Mouse (Mus musculus): ENCODE measurements around the gene Il10ra. TPM values are rescaled to one million over a fixed set of nuclear protein-coding genes. Genes with fewer than 3 reads are reported as not detected.

The Il10ra gene
- polyA plus RNA-seq, 1 experiment from 2014 or later = 0.68 TPM

DNA sequence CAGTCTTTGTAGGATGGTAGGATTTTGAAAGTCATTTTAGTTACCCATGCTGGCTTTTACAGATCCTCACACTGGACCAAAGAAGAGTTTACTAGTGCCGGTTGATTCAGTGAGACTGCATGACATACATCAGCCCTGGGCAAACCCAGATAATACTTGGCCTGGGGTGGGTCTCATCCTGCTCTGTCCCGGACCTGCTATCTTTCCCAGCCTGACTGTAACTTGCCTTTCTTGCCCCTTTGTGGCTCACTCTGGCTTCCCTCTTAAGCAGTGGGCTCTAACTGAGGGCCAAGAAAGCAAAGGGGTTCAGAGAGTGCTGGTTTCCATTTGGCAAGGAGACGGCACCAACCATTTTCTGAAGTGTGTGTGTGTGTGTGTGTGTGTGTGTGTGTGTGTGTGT is 49.3 kb downstream of the Il10ra start:
- H3K27ac ChIP-seq = no peak overlapping the region
- WGBS = 88% methylated on average over 3 of the region's 3 CpGs
- ATAC-seq (replicated peaks) = no peak

DNA sequence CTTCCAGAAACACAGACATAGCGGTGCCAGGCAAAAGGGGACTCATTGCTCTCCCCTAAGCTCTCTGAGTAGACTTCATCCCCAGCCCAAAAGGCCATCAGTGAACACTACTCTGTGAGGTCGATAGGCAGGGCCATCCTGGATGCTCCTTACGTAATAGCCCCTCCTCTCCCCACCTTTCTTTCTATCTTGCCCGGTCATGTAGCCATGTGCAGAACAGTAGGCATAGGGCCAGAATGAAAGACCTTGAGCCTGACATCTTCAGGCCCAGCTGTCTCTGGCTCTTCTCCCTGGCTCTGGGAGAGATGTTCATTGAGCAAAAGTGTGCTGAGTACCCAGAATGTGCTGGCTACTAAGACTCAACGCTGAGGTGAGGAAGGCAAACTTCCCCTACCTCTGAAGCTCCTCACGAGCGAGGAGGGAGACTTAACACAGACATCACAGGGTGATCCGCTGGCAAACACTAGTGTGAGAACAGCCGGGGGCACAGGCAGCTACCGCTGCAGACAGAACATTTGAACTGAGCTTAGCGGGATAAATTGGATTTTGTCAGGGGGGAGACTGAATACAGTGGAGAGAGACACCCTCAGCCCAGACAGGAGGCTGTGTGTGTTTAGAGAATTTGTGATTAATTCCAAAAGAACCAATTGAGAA is 53.3 kb downstream of the Il10ra start:
- Histone ChIP-seq H3K4me2 (no peak overlapping the region), H3K4me3 (no peak overlapping the region), H3K9me3 (no peaks in the 10 kb centered on the region), H3K4me1 (0 out of 2 replicates have a peak, but pooled peaks cover 4% of the 10 kb centered on the region), H3K9ac (no peak overlapping the region), H3K36me3 (replicated peaks) (no peaks in the 10 kb centered on the region), H3K27ac (no peak overlapping the region), H3K27me3 (replicated peaks) (no peaks in the 10 kb centered on the region)
- no peak for ATAC-seq (replicated peaks)
- WGBS = 59% methylated on average over 11 of the region's 11 CpGs

More for the DNA sequence above, 49.3 kb downstream of the Il10ra start:
- Histone ChIP-seq H3K27me3 (replicated peaks) (no peaks in the 10 kb centered on the region), H3K9ac (no peak overlapping the region), H3K36me3 (replicated peaks) (no peaks in the 10 kb centered on the region), H3K9me3 (no peaks in the 10 kb centered on the region), H3K4me2 (no peak overlapping the region), H3K4me3 (no peak overlapping the region), H3K4me1 (0 out of 2 replicates have a peak, but pooled peaks cover 4% of the 10 kb centered on the region)

DNA sequence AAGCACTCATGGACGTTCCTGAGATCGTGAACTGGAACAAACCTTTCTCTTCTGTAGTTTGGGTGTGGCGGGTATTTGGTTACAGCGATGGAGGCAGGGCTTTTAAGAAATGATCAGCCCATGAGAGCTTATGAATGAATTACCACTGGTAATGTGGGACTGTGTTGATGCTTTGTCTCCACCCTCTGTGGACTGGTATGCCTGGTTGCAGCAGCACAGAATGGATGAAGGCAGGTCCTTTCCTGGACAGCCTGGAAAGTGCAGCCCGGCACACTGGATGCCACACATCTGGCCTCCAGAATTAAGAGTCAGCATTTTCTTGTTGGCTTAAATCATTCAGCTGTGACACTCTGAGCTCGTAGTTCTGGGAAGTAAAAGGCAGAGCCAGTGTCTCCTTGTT is 56.9 kb downstream of the Il10ra start:
- no peaks in the 10 kb centered on the region for H3K9me3 ChIP-seq
- H3K4me1 ChIP-seq = 0 out of 2 replicates have a peak, but pooled peaks cover 4% of the 10 kb centered on the region
- ATAC-seq (replicated peaks) = no peak
- no peaks in the 10 kb centered on the region for H3K27me3 ChIP-seq (replicated peaks)
- no peak overlapping the region for H3K27ac ChIP-seq
- H3K4me2 ChIP-seq = no peak overlapping the region
- H3K9ac ChIP-seq = no peak overlapping the region
- H3K4me3 ChIP-seq = no peak overlapping the region
- 67% methylated on average over 6 of the region's 6 CpGs for WGBS
- H3K36me3 ChIP-seq (replicated peaks) = no peaks in the 10 kb centered on the region

DNA sequence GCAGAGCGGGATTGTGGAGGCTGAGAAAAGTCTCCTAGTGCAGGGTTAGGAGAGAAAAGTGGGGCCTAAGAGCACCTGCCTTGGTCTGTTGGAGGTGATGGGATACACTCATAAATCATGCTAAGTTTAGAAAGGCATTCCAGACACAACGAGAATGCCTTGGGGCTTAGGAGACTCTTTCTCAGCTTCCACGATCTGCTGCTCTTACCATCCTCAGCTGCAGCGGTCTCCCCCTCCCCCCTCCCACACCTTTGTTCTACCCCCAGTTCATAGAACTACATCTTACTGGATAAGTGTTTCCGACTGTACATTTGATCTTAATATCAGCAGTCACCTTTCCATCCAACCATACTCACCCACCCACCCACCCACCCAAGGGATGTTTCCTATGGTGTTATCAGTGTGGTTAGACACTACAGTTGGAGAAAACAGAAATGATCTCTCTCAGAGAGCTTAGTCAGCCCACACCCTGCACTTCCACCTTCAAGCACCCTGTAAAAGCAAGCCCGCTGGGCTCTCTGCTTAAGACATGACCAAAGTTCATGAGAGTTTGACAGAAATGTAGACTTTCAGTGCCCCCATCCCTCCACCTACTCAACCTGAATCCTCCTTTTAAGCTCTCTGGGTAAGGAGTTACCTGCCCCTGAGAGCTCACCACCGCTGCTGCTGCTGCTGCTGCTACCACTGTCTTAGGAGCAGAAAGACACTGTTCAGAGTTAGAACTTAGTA is 61.8 kb downstream of the Il10ra start:
- no peak overlapping the region for H3K9ac ChIP-seq
- H3K4me1 ChIP-seq = no peaks in the 10 kb centered on the region
- no peak for ATAC-seq (replicated peaks)
- H3K4me3 ChIP-seq = no peak overlapping the region
- no peak overlapping the region for H3K27ac ChIP-seq
- no peaks in the 10 kb centered on the region for H3K36me3 ChIP-seq (replicated peaks)
- 86% methylated on average over 7 of the region's 7 CpGs for WGBS
- no peaks in the 10 kb centered on the region for H3K27me3 ChIP-seq (replicated peaks)
- H3K9me3 ChIP-seq = no peaks in the 10 kb centered on the region
- no peak overlapping the region for H3K4me2 ChIP-seq

DNA sequence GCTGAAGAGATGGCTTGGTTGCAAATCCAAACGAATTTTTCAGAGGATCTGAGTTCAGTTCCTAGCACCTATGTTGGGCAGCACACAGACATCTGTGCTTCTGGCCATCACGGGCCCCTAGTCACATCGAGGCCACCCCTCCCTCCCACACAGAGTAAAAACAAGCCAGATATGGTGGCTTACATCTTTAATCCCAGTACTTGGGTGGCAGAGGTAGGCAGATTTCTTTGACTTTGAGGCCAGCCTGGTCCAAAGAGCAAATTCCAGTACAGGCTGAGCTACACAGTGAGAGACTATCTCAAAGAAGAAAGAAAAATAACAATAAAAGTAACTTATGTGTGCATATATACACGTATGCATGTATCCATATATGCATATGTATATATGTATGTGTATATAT is 62.8 kb downstream of the Il10ra start:
- WGBS = 76% methylated on average over 4 of the region's 4 CpGs
- no peak overlapping the region for H3K4me3 ChIP-seq
- no peaks in the 10 kb centered on the region for H3K36me3 ChIP-seq (replicated peaks)
- H3K4me1 ChIP-seq = no peaks in the 10 kb centered on the region
- no peak overlapping the region for H3K9ac ChIP-seq
- H3K4me2 ChIP-seq = no peak overlapping the region
- no peaks in the 10 kb centered on the region for H3K9me3 ChIP-seq
- H3K27me3 ChIP-seq (replicated peaks) = no peaks in the 10 kb centered on the region
- no peak overlapping the region for H3K27ac ChIP-seq
- ATAC-seq (replicated peaks) = no peak

DNA sequence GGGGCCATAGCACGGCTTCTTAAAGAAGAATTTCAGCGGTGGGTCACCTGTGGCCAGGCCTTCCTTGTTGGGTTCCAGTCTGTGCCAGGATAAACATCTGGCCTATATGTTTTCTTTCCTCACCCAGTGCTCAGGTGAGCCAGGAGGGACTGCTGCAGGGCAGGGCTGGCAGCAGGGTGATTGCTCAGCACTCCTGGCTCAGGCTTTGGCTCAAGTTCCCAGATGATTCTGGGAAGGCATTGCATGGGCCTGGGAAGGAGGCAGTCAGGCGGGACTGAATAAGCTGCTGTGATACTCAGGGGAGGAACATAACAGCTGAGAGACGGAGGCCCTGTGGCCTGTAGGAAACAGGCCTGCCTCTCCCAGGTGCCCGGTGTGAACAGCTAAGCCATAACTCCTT is 63.8 kb downstream of the Il10ra start:
- Histone ChIP-seq H3K27ac (no peak overlapping the region), H3K4me1 (no peaks in the 10 kb centered on the region), H3K4me3 (no peak overlapping the region), H3K27me3 (replicated peaks) (no peaks in the 10 kb centered on the region), H3K9me3 (no peaks in the 10 kb centered on the region), H3K9ac (no peak overlapping the region), H3K4me2 (no peak overlapping the region), H3K36me3 (replicated peaks) (no peaks in the 10 kb centered on the region)
- 81% methylated on average over 5 of the region's 5 CpGs for WGBS
- ATAC-seq (replicated peaks) = no peak

Small RNAs within 50 kb of the gene (microRNA-seq; reads per million reads assigned to microRNA genes)
- not detected for gene Mir7086

Other genes with a start within 250 kb of the Il10ra start
- gene Mpzl2, start 229.3 kb downstream of the Il10ra start, polyA plus RNA-seq (2015; fragmentation: Nextera tagmentation; extraction: Ambion mirVana) = 2.5 and 2.8 TPM in 2 replicates
- gene Mpzl3, start 214.0 kb downstream of the Il10ra start, polyA plus RNA-seq (2015; fragmentation: Nextera tagmentation; extraction: Ambion mirVana) = 1.2 TPM in 2 replicates
- 0.24 and 0.26 TPM in 2 replicates for gene Jaml, start 190.0 kb downstream of the Il10ra start, polyA plus RNA-seq (2015; fragmentation: Nextera tagmentation; extraction: Ambion mirVana)
- gene Scn2b, start 151.4 kb downstream of the Il10ra start, polyA plus RNA-seq (2015; fragmentation: Nextera tagmentation; extraction: Ambion mirVana) = 10.0 and 11.2 TPM in 2 replicates
- gene Scn4b, start 130.8 kb downstream of the Il10ra start, polyA plus RNA-seq (2015; fragmentation: Nextera tagmentation; extraction: Ambion mirVana) = 0.30 and 0.42 TPM in 2 replicates
- gene BC049352, start 87.1 kb downstream of the Il10ra start, polyA plus RNA-seq (2015; fragmentation: Nextera tagmentation; extraction: Ambion mirVana) = not detected in 2 replicates
- gene Tmprss4, start 65.1 kb downstream of the Il10ra start, polyA plus RNA-seq (2015; fragmentation: Nextera tagmentation; extraction: Ambion mirVana) = not detected in 2 replicates
- not detected in 2 replicates for gene Tmprss13, start 50.0 kb upstream of the Il10ra start, polyA plus RNA-seq (2015; fragmentation: Nextera tagmentation; extraction: Ambion mirVana)
- gene Fxyd6, start 101.0 kb upstream of the Il10ra start, polyA plus RNA-seq (2015; fragmentation: Nextera tagmentation; extraction: Ambion mirVana) = 639 and 647 TPM in 2 replicates
- 10.4 and 11.4 TPM in 2 replicates for gene Fxyd2, start 130.5 kb upstream of the Il10ra start, polyA plus RNA-seq (2015; fragmentation: Nextera tagmentation; extraction: Ambion mirVana)
- 18.4 and 19.6 TPM in 2 replicates for gene Dscaml1, start 157.5 kb upstream of the Il10ra start, polyA plus RNA-seq (2015; fragmentation: Nextera tagmentation; extraction: Ambion mirVana)

Data from midbrain, embryonic 15.5 days (tissue).